Mouse (Mus musculus) left cerebral cortex, adult 9 months (tissue): Measurements from ENCODE around the gene Srsf9.
"Not testable (repeated sequence)": the region's sequence is repeated elsewhere in the genome, so short reads cannot be mapped to it uniquely, and the experiment has no call there.

ENCODE experiments used
- DNase-seq, 2 experiments: peaks; one replicate each; pipeline ENCODE4 v3.0.0; 2022; ENCODE audit warnings: low spot score in 2 of 2

The Srsf9 gene

GRCm38 (mm10) chr5:115373441-115374203, 46.6 kb downstream of the Srsf9 start:
- DNase-seq = peak in 1 of 2 experiments; percentile 33

DNA sequence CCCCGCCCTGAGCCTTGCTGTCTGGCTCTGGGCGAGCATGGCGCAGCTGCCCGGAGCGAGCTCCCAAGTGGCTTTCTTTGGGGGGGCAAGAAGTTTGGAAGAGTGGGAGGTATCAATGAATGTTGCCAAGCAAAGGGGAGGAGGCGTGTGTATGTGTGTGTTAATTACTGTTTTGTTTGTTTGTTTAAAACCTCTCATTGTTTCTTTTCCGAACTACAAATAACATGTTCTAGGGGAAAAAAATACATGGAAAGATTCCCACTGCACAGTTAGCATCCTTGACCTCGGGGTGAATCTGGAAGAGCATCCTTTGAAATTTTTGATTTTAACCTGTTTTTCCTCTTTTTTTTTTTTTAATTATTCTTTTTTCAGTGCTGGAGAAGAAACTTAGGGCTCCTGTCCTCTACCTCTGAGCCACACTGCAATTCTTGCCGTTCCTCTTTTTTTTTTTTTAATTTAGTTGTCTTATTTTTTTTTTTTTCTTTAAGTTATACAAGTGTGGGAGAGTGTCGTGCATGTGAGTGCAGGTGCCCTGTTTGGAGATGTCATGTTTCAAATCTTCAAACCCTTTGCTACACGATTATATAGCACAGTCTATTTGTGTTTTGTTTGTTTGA, 47.3 kb downstream of the Srsf9 start:
- no peak for DNase-seq

DNA sequence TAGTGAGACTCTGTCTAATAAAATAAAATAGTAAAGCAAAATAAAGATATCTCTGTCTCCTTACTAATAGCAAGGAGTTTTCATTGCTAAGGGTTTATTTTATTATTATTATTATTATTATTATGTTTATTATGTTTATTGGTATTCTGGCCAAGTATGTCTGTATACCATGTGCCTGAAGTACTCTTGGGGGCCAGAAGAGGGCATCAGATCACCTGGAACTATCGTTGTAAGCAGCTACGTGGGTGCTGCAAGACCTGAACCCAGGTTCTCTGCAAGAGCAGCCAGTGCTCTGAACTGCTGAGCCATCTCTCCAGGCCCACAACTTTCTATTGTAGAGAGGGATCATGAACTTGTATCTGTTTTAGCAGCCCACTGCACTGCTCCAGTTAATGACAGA, 48.5 kb downstream of the Srsf9 start:
- no peak for DNase-seq

GRCm38 (mm10) chr5:115378882-115379281, 51.9 kb downstream of the Srsf9 start:
- not testable (repeated sequence) for DNase-seq
